Mouse (Mus musculus) adrenal gland, postnatal 14 days (tissue): ENCODE data around the gene Smco1. TPM values are rescaled to one million over a fixed set of nuclear protein-coding genes. Genes with fewer than 3 reads are reported as not detected.

Experiments used
- DNase-seq: peaks from one replicate; pipeline ENCODE4 v3.0.0; 2021; ENCODE audit warnings: mixed read lengths
- microRNA-seq, 2 experiments: library from miRNA; unstranded; fragments of <30 nt; microRNA quantifications; one replicate each; pipeline ENCODE4 v1.2.0; 2021
- total RNA-seq: library from RNA; stranded (reverse); gene quantifications from 2 replicates; pipeline ENCODE4 v1.2.3, GENCODE M21; 2021

Gene Smco1
- total RNA-seq, 1 experiment from 2014 or later, result not detected

DNA sequence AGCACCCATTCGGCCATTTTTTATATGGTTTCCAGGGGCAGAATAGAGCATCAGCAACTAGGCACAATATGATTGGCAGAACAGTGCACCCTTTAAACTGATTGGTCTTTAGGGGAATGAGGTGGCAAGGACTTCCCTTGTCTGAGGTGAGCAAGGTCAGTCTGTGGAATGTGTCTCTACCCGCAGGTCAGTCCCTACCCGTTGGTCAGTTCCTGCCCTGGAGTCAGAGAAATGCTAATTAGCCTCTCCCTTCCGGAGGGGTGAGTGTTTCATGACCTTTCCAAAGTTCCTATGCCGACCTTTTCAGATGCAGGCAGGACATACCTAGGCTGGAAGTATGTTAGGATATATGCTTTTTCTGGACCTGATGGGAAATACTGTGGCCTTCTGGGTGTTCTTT is 41.1 kb downstream of the Smco1 start:
- no peak for DNase-seq

DNA sequence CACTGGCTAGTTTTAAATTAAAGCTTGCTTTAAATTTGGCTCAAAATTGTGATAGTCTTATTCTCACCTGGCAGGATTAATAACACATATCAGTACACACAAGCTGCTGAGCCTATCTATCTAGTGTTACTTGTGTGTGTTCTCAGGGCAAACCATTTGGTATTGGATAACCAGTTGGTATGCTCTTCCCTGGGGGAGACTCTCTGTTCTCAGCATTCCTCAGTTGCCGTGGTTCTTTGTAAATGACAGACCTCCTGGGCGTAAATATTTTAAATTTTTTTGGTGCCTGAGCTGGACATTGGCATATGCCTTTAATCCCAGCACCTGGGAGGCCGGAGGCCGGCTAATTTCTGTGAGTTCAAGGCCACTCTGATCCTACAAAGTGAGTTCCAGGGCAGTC is 41.6 kb downstream of the Smco1 start:
- no peak for DNase-seq

DNA sequence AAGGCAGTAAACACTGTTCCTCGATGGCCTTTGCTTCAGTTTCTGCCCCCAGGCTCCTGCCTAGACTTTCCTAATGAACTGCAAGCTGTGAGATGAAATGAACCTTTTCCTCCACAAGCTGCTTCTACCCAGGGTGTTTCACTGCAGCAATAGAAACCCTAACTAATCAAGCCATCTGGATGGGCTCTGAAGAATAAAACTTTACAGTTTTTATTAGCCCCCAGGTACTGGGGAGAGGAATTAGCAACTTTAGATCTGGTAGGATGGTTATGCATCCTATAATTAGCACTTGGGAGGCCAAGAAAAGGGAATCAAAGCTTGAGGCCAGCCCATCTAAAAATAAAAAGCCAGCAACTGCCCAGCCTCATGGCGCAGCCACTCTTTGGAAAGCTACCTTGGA is 45.3 kb downstream of the Smco1 start:
- no peak for DNase-seq

DNA sequence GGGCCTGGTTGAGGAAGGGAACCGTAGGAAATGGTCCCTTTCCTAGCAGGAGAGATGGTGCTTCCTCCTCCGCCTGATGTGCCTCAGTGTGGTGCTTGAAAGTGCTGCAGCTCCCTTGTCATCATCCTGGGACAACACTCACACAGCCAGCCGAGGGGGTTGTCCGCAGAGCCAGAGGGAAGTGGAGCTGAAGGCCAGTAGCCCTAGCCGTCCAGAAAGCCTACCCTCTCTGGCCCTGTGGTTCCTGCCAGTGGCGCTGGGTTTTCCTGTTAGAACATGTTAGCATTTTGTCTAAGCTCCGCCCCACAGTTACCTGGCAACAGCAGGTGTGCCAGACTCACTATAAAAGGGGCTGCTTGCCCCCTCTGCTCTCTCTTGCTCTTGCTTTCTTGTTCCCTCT is 52.7 kb downstream of the Smco1 start:
- DNase-seq, result no peak

Small RNAs within 50 kb of the gene (microRNA-seq; reads per million reads assigned to microRNA genes)
- gene Mir1946a, result 0 reads per million in 2 experiments

Other genes starting within 250 kb of the Smco1 start
- 58.2 and 64.3 TPM in 2 replicates for gene Pak2, start 192.1 kb upstream of the Smco1 start, total RNA-seq
- 36.8 and 37.7 TPM in 2 replicates for gene Pigx, start 171.7 kb upstream of the Smco1 start, total RNA-seq
- gene Cep19, start 171.7 kb upstream of the Smco1 start, total RNA-seq, result 9.9 and 11.3 TPM in 2 replicates
- gene Nrros, start 105.9 kb upstream of the Smco1 start, total RNA-seq, result 8.0 and 17.4 TPM in 2 replicates
- gene Bex6, start 91.6 kb upstream of the Smco1 start, total RNA-seq, result not detected in 2 replicates
- gene Fbxo45, start 24.3 kb upstream of the Smco1 start, total RNA-seq, result 17.6 and 18.4 TPM in 2 replicates
- gene Wdr53, start 24.2 kb upstream of the Smco1 start, total RNA-seq, result 13.9 and 16.7 TPM in 2 replicates
- 22.2 and 22.8 TPM in 2 replicates for gene Rnf168, start 6.0 kb downstream of the Smco1 start, total RNA-seq
- gene Ubxn7, start 60.8 kb downstream of the Smco1 start, total RNA-seq, result 50.3 and 55.2 TPM in 2 replicates
- gene Tm4sf19, start 129.0 kb downstream of the Smco1 start, total RNA-seq, result not detected in 2 replicates
- gene Tctex1d2, start 148.2 kb downstream of the Smco1 start, total RNA-seq, result 6.2 and 6.8 TPM in 2 replicates
- 75.6 and 77.2 TPM in 2 replicates for gene Pcyt1a, start 159.5 kb downstream of the Smco1 start, total RNA-seq
- gene Slc51a, start 216.4 kb downstream of the Smco1 start, total RNA-seq, result not detected in 2 replicates
- not detected in 2 replicates for gene Zdhhc19, start 224.8 kb downstream of the Smco1 start, total RNA-seq